Mouse (Mus musculus) MEL (cell line): Measurements from ENCODE around the gene Sfpq. TPM values are rescaled to one million over a fixed set of nuclear protein-coding genes. Genes with fewer than 3 reads are reported as not detected.

Experiments used
- DNase-seq: peaks from one replicate; pipeline ENCODE4 v3.0.0; 2011; ENCODE audit warnings: low read depth, low spot score
- H3K27ac ChIP-seq: 2 replicates; pipeline ENCODE4 v1.5.1; 2012; ENCODE audit warnings: low read depth, mild to moderate bottlenecking, control low read depth, low read length, moderate library complexity; ENCODE audit not compliant: control insufficient read depth
- H3K27me3 ChIP-seq, 2 experiments: fragments of 150-350 bp in 1 of 2; sonication (generic) in 1 of 2; 2 replicates each; pipeline ENCODE4 v1.6.1; 2012; ENCODE audit warnings: low read length in 2 of 2, mild to moderate bottlenecking in 2 of 2, improper control_type of control experiment in 1 of 2, moderate library complexity in 1 of 2; ENCODE audit not compliant: insufficient read depth in 2 of 2, control insufficient read depth in 1 of 2
- H3K36me3 ChIP-seq, 2 experiments: 2 replicates each; pipeline ENCODE4 v1.6.1; 2012 to 2014; ENCODE audit warnings: low read length in 2 of 2, improper control_type of control experiment in 1 of 2, inconsistent platforms in 1 of 2, mild to moderate bottlenecking in 1 of 2; ENCODE audit not compliant: insufficient read depth in 2 of 2, control insufficient read depth in 1 of 2
- H3K4me1 ChIP-seq, 2 experiments: fragments of 150-350 bp in 1 of 2; sonication (generic) in 1 of 2; 2 replicates each; pipeline ENCODE4 v1.6.1; 2012; ENCODE audit warnings: low read length in 2 of 2, improper control_type of control experiment in 1 of 2, mild to moderate bottlenecking in 1 of 2; ENCODE audit not compliant: insufficient read depth in 2 of 2, control insufficient read depth in 1 of 2
- H3K4me3 ChIP-seq, 2 experiments: fragments of 150-350 bp in 1 of 2; sonication (generic) in 1 of 2; 2 replicates each; pipeline ENCODE4 v1.5.1; 2012; ENCODE audit warnings: low read depth in 2 of 2, low read length in 2 of 2, mild to moderate bottlenecking in 2 of 2, moderate library complexity in 2 of 2, control low read depth in 1 of 2, improper control_type of control experiment in 1 of 2; ENCODE audit not compliant: control insufficient read depth in 1 of 2, insufficient read depth in 1 of 2
- H3K79me2 ChIP-seq: 2 replicates; pipeline ENCODE4 v1.6.1; 2012; ENCODE audit warnings: mild to moderate bottlenecking, low read length, moderate library complexity; ENCODE audit not compliant: control insufficient read depth, poor library complexity, insufficient read depth
- H3K9ac ChIP-seq: 2 replicates; pipeline ENCODE4 v1.6.1; 2012; ENCODE audit warnings: low read depth, mild to moderate bottlenecking, control low read depth, low read length, moderate library complexity; ENCODE audit not compliant: control insufficient read depth, poor library complexity, severe bottlenecking
- H3K9me3 ChIP-seq: fragments of 150-350 bp; sonication (generic); replicated peaks from 2 replicates; pipeline ENCODE4 v1.6.1; 2012; ENCODE audit warnings: mild to moderate bottlenecking, low read length, improper control_type of control experiment, moderate library complexity; ENCODE audit not compliant: insufficient read depth
- BHLHE40 ChIP-seq: IDR thresholded peaks from 2 replicates; pipeline ENCODE4 v1.6.1; 2012; ENCODE audit warnings: low read depth, mild to moderate bottlenecking, inconsistent platforms, low read length, improper control_type of control experiment, borderline replicate concordance
- CHD1 ChIP-seq: IDR thresholded peaks from 2 replicates; pipeline ENCODE4 v1.6.1; 2012; ENCODE audit warnings: low read depth, mild to moderate bottlenecking, inconsistent platforms, low read length, improper control_type of control experiment
- CHD2 ChIP-seq: IDR thresholded peaks from 2 replicates; pipeline ENCODE4 v1.6.1; 2011; ENCODE audit warnings: low read length, improper control_type of control experiment
- CTCF ChIP-seq, 3 experiments: IDR thresholded peaks in 2 of 3; conservative IDR thresholded peaks in 1 of 3; 2 replicates each; pipeline ENCODE4 v1.5.1; 2011 to 2012; ENCODE audit warnings: low read length in 3 of 3, low read depth in 2 of 3, mild to moderate bottlenecking in 2 of 3, improper control_type of control experiment in 1 of 3, inconsistent platforms in 1 of 3, mixed read lengths in 1 of 3, moderate library complexity in 1 of 3; ENCODE audit not compliant: control insufficient read depth in 1 of 3, insufficient read depth in 1 of 3, poor library complexity in 1 of 3, severe bottlenecking in 1 of 3
- ELF1 ChIP-seq: IDR thresholded peaks from 2 replicates; pipeline ENCODE4 v1.6.1; 2014; ENCODE audit warnings: low read depth, mild to moderate bottlenecking, inconsistent platforms, low read length, improper control_type of control experiment, moderate library complexity
- ETS1 ChIP-seq: IDR thresholded peaks from 2 replicates; pipeline ENCODE4 v1.6.1; 2012; ENCODE audit warnings: low read depth, mild to moderate bottlenecking, inconsistent platforms, low read length, improper control_type of control experiment, moderate library complexity
- GABPA ChIP-seq: IDR thresholded peaks from 2 replicates; pipeline ENCODE4 v1.6.1; 2012; ENCODE audit warnings: low read depth, mild to moderate bottlenecking, inconsistent platforms, low read length, improper control_type of control experiment, moderate library complexity
- GATA1 ChIP-seq: IDR thresholded peaks from 2 replicates; pipeline ENCODE4 v1.6.1; 2011; ENCODE audit warnings: low read depth, low read length, improper control_type of control experiment
- HCFC1 ChIP-seq: IDR thresholded peaks from 2 replicates; pipeline ENCODE4 v1.6.1; 2012; ENCODE audit warnings: low read depth, mild to moderate bottlenecking, inconsistent platforms, low read length, improper control_type of control experiment, moderate library complexity
- KAT2A ChIP-seq: conservative IDR thresholded peaks from 2 replicates; pipeline ENCODE4 v1.6.1; 2012; ENCODE audit warnings: low read depth, low read length, improper control_type of control experiment, inconsistent platforms
- MAZ ChIP-seq: IDR thresholded peaks from 2 replicates; pipeline ENCODE4 v1.6.1; 2012; ENCODE audit warnings: low read depth, mild to moderate bottlenecking, inconsistent platforms, low read length, improper control_type of control experiment
- MYB ChIP-seq: IDR thresholded peaks from 2 replicates; pipeline ENCODE4 v1.6.1; 2011; ENCODE audit warnings: mild to moderate bottlenecking, low read depth, low read length, improper control_type of control experiment
- MYC ChIP-seq: IDR thresholded peaks from 2 replicates; pipeline ENCODE4 v1.6.1; 2011; ENCODE audit warnings: low read depth, mild to moderate bottlenecking, low read length, improper control_type of control experiment, moderate library complexity
- NELFE ChIP-seq: IDR thresholded peaks from 2 replicates; pipeline ENCODE4 v1.6.1; 2011; ENCODE audit warnings: low read depth, low read length, improper control_type of control experiment
- POLR2AphosphoS2 ChIP-seq: IDR thresholded peaks from 2 replicates; pipeline ENCODE4 v1.6.1; 2011; ENCODE audit warnings: low read length, improper control_type of control experiment
- POLR2AphosphoS5 ChIP-seq: IDR thresholded peaks from 2 replicates; pipeline ENCODE4 v1.6.1; 2012; ENCODE audit warnings: low read depth, borderline replicate concordance, mild to moderate bottlenecking, inconsistent platforms, low read length, moderate library complexity, mixed read lengths
- RAD21 ChIP-seq: IDR thresholded peaks from 2 replicates; pipeline ENCODE4 v1.6.1; 2011; ENCODE audit warnings: mild to moderate bottlenecking, low read depth, low read length, improper control_type of control experiment
- RCOR1 ChIP-seq: IDR thresholded peaks from 2 replicates; pipeline ENCODE4 v1.6.1; 2012; ENCODE audit warnings: low read depth, mild to moderate bottlenecking, inconsistent platforms, low read length, improper control_type of control experiment
- SIN3A ChIP-seq: IDR thresholded peaks from 2 replicates; pipeline ENCODE4 v1.6.1; 2012; ENCODE audit warnings: low read length, improper control_type of control experiment, inconsistent platforms
- SMC3 ChIP-seq: IDR thresholded peaks from 2 replicates; pipeline ENCODE4 v1.6.1; 2011; ENCODE audit warnings: low read depth, low read length, improper control_type of control experiment
- UBTF ChIP-seq: IDR thresholded peaks from 2 replicates; pipeline ENCODE4 v1.6.1; 2012; ENCODE audit warnings: low read depth, mild to moderate bottlenecking, inconsistent platforms, low read length, improper control_type of control experiment, moderate library complexity, borderline replicate concordance; ENCODE audit not compliant: insufficient read depth
- USF2 ChIP-seq, 2 experiments: IDR thresholded peaks; 2 replicates each; pipeline ENCODE4 v1.6.1; 2011 to 2012; ENCODE audit warnings: improper control_type of control experiment in 2 of 2, low read length in 2 of 2, borderline replicate concordance in 1 of 2, inconsistent platforms in 1 of 2, low read depth in 1 of 2, mild to moderate bottlenecking in 1 of 2; ENCODE audit not compliant: insufficient read depth in 1 of 2
- ZKSCAN1 ChIP-seq: IDR thresholded peaks from 2 replicates; pipeline ENCODE4 v1.6.1; 2012; ENCODE audit warnings: low read depth, mild to moderate bottlenecking, inconsistent platforms, low read length, improper control_type of control experiment, moderate library complexity
- ZNF384 ChIP-seq: IDR thresholded peaks from 2 replicates; pipeline ENCODE4 v1.6.1; 2012; ENCODE audit warnings: low read depth, mild to moderate bottlenecking, inconsistent platforms, low read length, improper control_type of control experiment
- polyA plus RNA-seq, 2 experiments: library from polyadenylated mRNA; stranded (reverse) in 1 of 2; unstranded in 1 of 2; fragments of >175 nt in 1 of 2; fragments of >200 nt in 1 of 2; gene quantifications; 2 replicates each; pipeline versions ENCODE4 v1.2.1 to v1.2.4; 2012; ENCODE audit warnings: low replicate concordance in 2 of 2, low read depth in 1 of 2; ENCODE audit not compliant: insufficient read length in 2 of 2, insufficient read depth in 1 of 2, missing spikeins in 1 of 2
- total RNA-seq: library from RNA; depleted of rRNA; stranded (reverse); fragments of 300-350 nt; gene quantifications from 2 replicates; pipeline ENCODE4 v1.2.3, GENCODE M21; 2012

Sfpq gene
- total and polyA plus RNA-seq, 3 experiments, result 100 to 366 (median 259) TPM

- peaks cover 64% of the 10 kb centered on the region for H3K79me2 ChIP-seq
- no peak for TF ChIP-seq RCOR1
- TF ChIP-seq CHD1, result no peak
- TF ChIP-seq POLR2AphosphoS2, result 0 out of 2 replicates have a peak, but pooled peaks have one; percentile 22
- peak; percentile 10; the same call in 1 of the 2 replicates for TF ChIP-seq SIN3A
- H3K9me3 ChIP-seq, result no peaks in the 10 kb centered on the region
- peaks cover 4 to 18% of the 10 kb centered on the region in 2 experiments; a peak in 3 of 4 replicates for H3K4me1 ChIP-seq
- no peak overlapping the region for H3K27ac ChIP-seq
- H3K27me3 ChIP-seq, result no peaks in the 10 kb centered on the region
- DNase-seq, result no peak
- no peak overlapping the region for H3K4me3 ChIP-seq
- H3K9ac ChIP-seq, result no peak overlapping the region
- peaks cover 71 to 86% of the 10 kb centered on the region in 2 experiments for H3K36me3 ChIP-seq
These were observed 5.7 kb downstream of the Sfpq start for GRCm38 (mm10) chr4:127026826-127027225.

- no peak overlapping the region for H3K9ac ChIP-seq
- no peak for TF ChIP-seq MYB
- TF ChIP-seq CTCF (IDR thresholded peaks at IDR 0.05 in 2 of 3, conservative IDR thresholded peaks at IDR 0.05 in 1 of 3; ENCODE audit: control insufficient read depth in 1 of 3, insufficient read depth in 1 of 3, low read depth in 2 of 3, low read length in 3 of 3, poor library complexity in 1 of 3, severe bottlenecking in 1 of 3), result peak; percentile 6 to 48 (median 42); a peak in 4 of 6 replicates
- TF ChIP-seq NELFE, result no peak
- TF ChIP-seq GABPA, result no peak
- TF ChIP-seq ZKSCAN1, result no peak
- TF ChIP-seq ELF1, result no peak
- peak; percentile 62 for TF ChIP-seq ZNF384
- TF ChIP-seq, all 39 proteins: peak for 2
- no peaks in the 10 kb centered on the region for H3K9me3 ChIP-seq
- peak; percentile 58 for DNase-seq
- no peaks in the 10 kb centered on the region for H3K27me3 ChIP-seq
- no peak overlapping the region for H3K4me3 ChIP-seq
- peaks cover 4 to 18% of the 10 kb centered on the region in 2 experiments; a peak in 3 of 4 replicates for H3K4me1 ChIP-seq
- H3K27ac ChIP-seq, result no peak overlapping the region
- H3K79me2 ChIP-seq, result peaks cover 59% of the 10 kb centered on the region
- peaks cover 74 to 91% of the 10 kb centered on the region in 2 experiments for H3K36me3 ChIP-seq
These were observed 6.4 kb downstream of the Sfpq start for GRCm38 (mm10) chr4:127027228-127028190.

DNA sequence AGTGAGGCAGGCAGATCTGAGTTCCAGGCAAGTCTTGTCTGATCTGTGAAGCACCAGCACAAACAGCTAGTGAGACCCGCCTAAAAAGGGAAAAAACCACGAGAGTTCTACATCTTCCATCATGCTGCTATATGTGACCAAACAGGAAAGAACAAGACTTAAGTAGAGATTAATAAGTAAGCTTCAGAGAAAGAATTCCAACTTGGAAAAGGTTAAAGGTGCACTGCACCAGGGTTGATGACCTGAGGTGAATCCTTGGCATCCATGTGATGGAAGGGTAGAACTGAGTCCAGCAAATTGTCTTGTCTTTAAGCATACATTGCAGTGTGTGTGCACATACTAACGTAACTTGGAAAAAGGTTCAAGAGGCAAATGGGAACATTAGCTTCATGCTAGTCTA lies 16.0 kb downstream of the Sfpq start:
- no peaks in the 10 kb centered on the region for H3K4me1 ChIP-seq
- peaks cover 11 to 41% of the 10 kb centered on the region in 2 experiments for H3K36me3 ChIP-seq
- peaks cover 5% of the 10 kb centered on the region; the same call in 1 of the 2 replicates for H3K79me2 ChIP-seq
- H3K9ac ChIP-seq, result no peak overlapping the region
- H3K4me3 ChIP-seq, result no peak overlapping the region
- no peaks in the 10 kb centered on the region for H3K9me3 ChIP-seq
- no peak for DNase-seq
- no peaks in the 10 kb centered on the region for H3K27me3 ChIP-seq
- H3K27ac ChIP-seq, result no peak overlapping the region
- no peak for TF ChIP-seq KAT2A
- TF ChIP-seq ELF1, result no peak
- TF ChIP-seq HCFC1, result no peak
- no peak for TF ChIP-seq UBTF
- TF ChIP-seq SMC3, result no peak
- TF ChIP-seq RAD21, result no peak
- TF ChIP-seq MYC, result no peak
- no peak for TF ChIP-seq RCOR1
- no peak for TF ChIP-seq MAZ
- no peak for TF ChIP-seq BHLHE40
- TF ChIP-seq USF2 (IDR thresholded peaks at IDR 0.05; ENCODE audit: borderline replicate concordance in 1 of 2, insufficient read depth in 1 of 2, low read depth in 1 of 2, low read length in 2 of 2), result no peak
- TF ChIP-seq ETS1, result no peak
- TF ChIP-seq CHD2, result no peak
- no peak for TF ChIP-seq GATA1
- no peak; the same call in 1 of the 2 replicates for TF ChIP-seq POLR2AphosphoS5
